Mouse (Mus musculus) testis, adult 2 months (tissue): ENCODE data around the gene Shank3.

Source experiments
- CTCF ChIP-seq: fragments of 200-500 bp; IDR thresholded peaks from 2 replicates; pipeline ENCODE4 v1.5.1; 2012; ENCODE audit warnings: low read depth, mild to moderate bottlenecking, inconsistent platforms, low read length, moderate library complexity; ENCODE audit not compliant: control insufficient read depth, insufficient read depth, insufficient replicate concordance
- POLR2A ChIP-seq: fragments of 200-500 bp; IDR thresholded peaks from 2 replicates; pipeline ENCODE4 v1.6.1; 2012; ENCODE audit warnings: low read depth, mild to moderate bottlenecking, inconsistent platforms, low read length, moderate library complexity; ENCODE audit not compliant: control insufficient read depth

GRCm38 (mm10) chr15:89524001-89524571, 24.7 kb downstream of the Shank3 start:
- TF ChIP-seq CTCF (no peak), POLR2A (no peak)
